8 mouse cellular contexts compared by ENCODE assay signal in the genomic region with DNA sequence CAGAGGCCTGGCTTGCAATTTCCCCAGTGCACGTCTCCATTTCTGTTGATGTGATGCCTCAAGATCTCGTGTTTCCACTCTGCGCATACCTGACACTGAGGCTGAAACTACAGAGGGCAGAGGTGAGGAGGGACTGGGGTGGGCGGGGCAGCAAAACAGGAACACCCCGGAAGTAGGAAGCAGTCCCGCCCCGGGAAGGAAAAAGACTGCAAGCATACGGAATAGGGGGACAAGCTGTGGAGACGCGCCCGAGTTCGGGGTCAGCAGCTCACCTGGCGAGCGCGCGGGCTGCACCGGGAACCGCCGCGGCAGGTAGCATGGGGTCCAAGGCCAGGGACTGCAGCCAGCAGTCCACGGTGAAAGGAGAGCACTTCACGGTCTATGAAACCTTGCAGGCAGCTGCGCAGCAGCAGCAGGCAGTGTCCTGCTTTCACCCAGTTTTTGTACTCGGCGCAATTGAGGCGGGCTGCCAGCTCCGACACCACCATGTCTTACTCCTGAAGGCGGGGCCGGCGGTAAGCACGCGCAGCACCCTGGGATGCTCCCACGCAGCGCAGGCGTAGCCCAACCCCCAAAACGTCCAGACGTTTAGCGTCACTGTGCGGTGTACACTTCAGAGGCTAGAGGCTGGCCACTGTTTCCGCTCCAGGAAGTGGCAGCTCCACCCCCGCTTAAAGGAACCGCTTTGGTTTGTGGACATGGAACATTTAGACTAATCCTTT. TPM values are rescaled to one million over a fixed set of nuclear protein-coding genes. Genes with fewer than 3 reads are reported as not detected.
DNase-seq lines count a peak whose midpoint lies in the region; ATAC-seq and TF ChIP-seq lines count a peak whose summit lies in the region.

TSS of gene 1810030O07Rik (minus strand) at position 615 of the 722 bp plus-strand sequence.

- intact Hi-C loops in heart, adult 2 months (cut with DNase I), result loop anchor here (10.0 kb wide), 1 partner anchor 402 kb away; the partner anchor contains the start of gene Usp9x

- no peaks in the 10 kb centered on the region for H3K4me1 ChIP-seq in embryonic facial prominence, embryonic 14.5 days (ENCODE audit: control insufficient read depth, insufficient read depth, low read length)
- H3K4me1 ChIP-seq in heart, adult 2 months (ENCODE audit: control insufficient read depth, insufficient read depth, low read length), result no peaks in the 10 kb centered on the region; the same call in 1 of the 2 replicates
- peaks cover 2% of the 10 kb centered on the region; the same call in 1 of the 2 replicates for H3K4me1 ChIP-seq in limb, embryonic 13.5 days
- peaks cover 8% of the 10 kb centered on the region for H3K4me1 ChIP-seq in midbrain, embryonic 16.5 days (ENCODE audit: control insufficient read depth, insufficient read depth, low read length)

- peak within 1 kb of the TSS; percentile 78 for H3K27ac ChIP-seq in embryonic facial prominence, embryonic 14.5 days (replicated peaks; ENCODE audit: low read depth, low read length)
- peak within 1 kb of the TSS; percentile 92 for H3K27ac ChIP-seq in heart, adult 2 months
- peak within 1 kb of the TSS; percentile 83 for H3K27ac ChIP-seq in limb, embryonic 13.5 days
- H3K27ac ChIP-seq in midbrain, embryonic 16.5 days (ENCODE audit: low read length), result peak within 1 kb of the TSS; percentile 85

- ATAC-seq in embryonic facial prominence, embryonic 14.5 days (ENCODE audit: low read depth), result peak; percentile 100
- ATAC-seq in limb, embryonic 13.5 days (ENCODE audit: low FRiP score, low read depth), result peak; percentile 99
- ATAC-seq in midbrain, embryonic 16.5 days, result peak; percentile 100

- peak within 1 kb of the TSS; percentile 51 for H3K4me2 ChIP-seq in embryonic facial prominence, embryonic 14.5 days (ENCODE audit: low read depth, low read length)
- H3K4me2 ChIP-seq in limb, embryonic 13.5 days (replicated peaks), result peak within 1 kb of the TSS; percentile 64
- H3K4me2 ChIP-seq in midbrain, embryonic 16.5 days (ENCODE audit: low read length), result peak within 1 kb of the TSS; percentile 64

- 0 out of 2 replicates have a peak, but pooled peaks cover 5% of the 10 kb centered on the region for H3K27me3 ChIP-seq in embryonic facial prominence, embryonic 14.5 days (replicated peaks; ENCODE audit: control insufficient read depth, insufficient read depth, low read length)
- no peaks in the 10 kb centered on the region for H3K27me3 ChIP-seq in heart, adult 2 months (ENCODE audit: control insufficient read depth, insufficient read depth, low read length)
- peaks cover 10% of the 10 kb centered on the region; the same call in 1 of the 2 replicates for H3K27me3 ChIP-seq in limb, embryonic 13.5 days
- H3K27me3 ChIP-seq in midbrain, embryonic 16.5 days (ENCODE audit: control insufficient read depth, insufficient read depth, low read depth, low read length), result no peaks in the 10 kb centered on the region

- peak within 1 kb of the TSS; percentile 78 for H3K9ac ChIP-seq in embryonic facial prominence, embryonic 14.5 days (ENCODE audit: low read depth, low read length)
- peak within 1 kb of the TSS; percentile 84 for H3K9ac ChIP-seq in heart, adult 2 months (ENCODE audit: low read depth, low read length)
- peak within 1 kb of the TSS; percentile 78 for H3K9ac ChIP-seq in limb, embryonic 13.5 days
- H3K9ac ChIP-seq in midbrain, embryonic 16.5 days (ENCODE audit: low read depth, low read length), result peak within 1 kb of the TSS; percentile 76

- no peaks in the 10 kb centered on the region for H3K79me2 ChIP-seq in heart, adult 2 months (replicated peaks; ENCODE audit: control insufficient read depth, insufficient read depth, low read length)

- peaks cover 10% of the 10 kb centered on the region; the same call in 1 of the 2 replicates for H3K36me3 ChIP-seq in embryonic facial prominence, embryonic 14.5 days (ENCODE audit: control insufficient read depth, insufficient read depth, low read length)
- H3K36me3 ChIP-seq in heart, adult 2 months (ENCODE audit: control insufficient read depth, insufficient read depth, low read length), result peaks cover 4% of the 10 kb centered on the region; the same call in 1 of the 2 replicates
- H3K36me3 ChIP-seq in limb, embryonic 13.5 days, result peaks cover 12% of the 10 kb centered on the region
- no peaks in the 10 kb centered on the region for H3K36me3 ChIP-seq in midbrain, embryonic 16.5 days (ENCODE audit: control insufficient read depth, insufficient read depth, low read length)

- peak; percentile 95 for DNase-seq in 3T3-L1 (ENCODE audit: low read depth, low spot score)
- peak; percentile 46 to 59 for DNase-seq in adrenal gland, postnatal 4 days (ENCODE audit: low spot score in 2 of 2)
- DNase-seq in embryonic facial prominence, embryonic 14.5 days (ENCODE audit: low spot score), result peak; percentile 96
- DNase-seq in heart, adult 2 months, result peak; percentile 89 to 92
- peak; percentile 92 to 94 for DNase-seq in kidney, adult 8-10 months
- DNase-seq in spleen, postnatal 10 days (ENCODE audit: low spot score in 2 of 2), result peak; percentile 52 to 87

- TF ChIP-seq CTCF in heart, adult 2 months (IDR thresholded peaks at IDR 0.05), result no peak

- peak; percentile 73 for TF ChIP-seq EP300 in heart, adult 2 months (IDR thresholded peaks at IDR 0.05; ENCODE audit: insufficient read depth, low read depth, low read length)

- TF ChIP-seq POLR2A in heart, adult 2 months (IDR thresholded peaks at IDR 0.05; ENCODE audit: insufficient read depth, low read depth, low read length), result peak; percentile 72

- 11% methylated on average over 33 of the region's 42 CpGs for WGBS in embryonic facial prominence, embryonic 14.5 days
- WGBS in heart, adult 2 months, result 5% methylated on average over 42 of the region's 42 CpGs
- WGBS in limb, embryonic 13.5 days, result 8% methylated on average over 42 of the region's 42 CpGs
- WGBS in midbrain, embryonic 16.5 days, result 7% methylated on average over 42 of the region's 42 CpGs

- H3K4me3 ChIP-seq in embryonic facial prominence, embryonic 14.5 days (ENCODE audit: low read depth, low read length), result peak within 1 kb of the TSS; percentile 62
- H3K4me3 ChIP-seq in heart, adult 2 months, result peak within 1 kb of the TSS; percentile 85
- H3K4me3 ChIP-seq in limb, embryonic 13.5 days, result peak within 1 kb of the TSS; percentile 67
- H3K4me3 ChIP-seq in midbrain, embryonic 16.5 days (ENCODE audit: low read depth, low read length), result peak within 1 kb of the TSS; percentile 64

- no peaks in the 10 kb centered on the region for H3K9me3 ChIP-seq in embryonic facial prominence, embryonic 14.5 days (ENCODE audit: control insufficient read depth, low read length)
- H3K9me3 ChIP-seq in limb, embryonic 13.5 days, result no peaks in the 10 kb centered on the region
- no peaks in the 10 kb centered on the region for H3K9me3 ChIP-seq in midbrain, embryonic 16.5 days (replicated peaks; ENCODE audit: control insufficient read depth, low read length, poor library complexity, severe bottlenecking)

RNA-seq across cellular contexts. Expression of gene 1810030O07Rik, which starts in this region (rescaled TPM):
- 10 to 100 TPM; 21.3 to 30.6 TPM for total RNA-seq in adrenal gland, postnatal 4 days (2021)
- 32.6 and 36.5 TPM in 2 replicates for polyA plus RNA-seq in embryonic facial prominence, embryonic 14.5 days (2014; fragmentation: Nextera tagmentation; extraction: Ambion mirVana)
- total RNA-seq in heart, adult 2 months (2021), result 10 to 100 TPM in 1 of 2 experiments, 1 to 10 TPM in 1; 8.5 to 14.4 TPM
- polyA plus RNA-seq in heart, adult 2 months (2012; rRNA removed), result 9.9 and 13.3 TPM in 2 replicates
- polyA plus RNA-seq in limb, embryonic 13.5 days (2015; fragmentation: Nextera tagmentation; extraction: Ambion mirVana), result 37.6 and 38.1 TPM in 2 replicates
- polyA plus RNA-seq in midbrain, embryonic 16.5 days (2015; fragmentation: Nextera tagmentation; extraction: Ambion mirVana), result 25.1 and 26.4 TPM in 2 replicates

Comparison
In these comparisons a context has a peak if more than half of its experiments do, and no peak if none do; other contexts are left out.
1. Peak in every context shown above with its lines: DNase-seq, ATAC-seq, H3K4me3 ChIP-seq and H3K27ac ChIP-seq.